Mouse (Mus musculus) liver, embryonic 14.5 days (tissue): Measurements from ENCODE around the gene Krtap10-4.

Experiments
- CTCF ChIP-seq: IDR thresholded peaks from 2 replicates; pipeline ENCODE4 v1.5.1; 2016; ENCODE audit warnings: antibody characterized with exemption, low read depth, control low read depth
- EP300 ChIP-seq: IDR thresholded peaks from 2 replicates; pipeline ENCODE4 v1.6.1; 2016; ENCODE audit warnings: antibody characterized with exemption, low read depth

DNA sequence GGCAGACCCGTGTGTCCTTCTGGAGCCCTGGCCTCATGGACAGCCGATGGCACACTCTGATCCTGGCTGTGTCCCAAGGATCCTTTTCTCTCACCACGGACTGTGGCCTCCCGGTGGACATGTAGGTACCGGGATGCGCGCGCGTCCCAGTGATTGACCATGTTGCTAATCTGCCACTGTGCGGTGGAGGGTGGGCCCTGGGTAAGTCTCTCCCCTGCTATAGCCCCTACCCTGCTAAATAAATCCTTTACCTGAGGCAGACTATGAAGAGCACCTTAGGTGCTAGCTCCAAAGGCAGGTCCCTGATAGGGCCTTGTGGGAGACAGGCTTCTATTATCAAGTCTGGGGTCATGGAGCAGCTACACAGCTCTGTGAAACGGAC lies 37.9 kb upstream of the Krtap10-4 start:
- no peak for TF ChIP-seq CTCF
- TF ChIP-seq EP300 = no peak
